Mouse (Mus musculus) liver, adult 2 months (tissue): ENCODE measurements at regions not wholly inside any gene's neighbourhood (a gene's known extent, or its start where the extent isn't known, plus 50 kb on each side); places are given as distances from the start of the nearest gene placed in this dataset.

ENCODE experiments used
- CTCF ChIP-seq: fragments of 200-500 bp; IDR thresholded peaks from 2 replicates; pipeline ENCODE4 v1.5.1; 2011; ENCODE audit warnings: low read depth, low read length, control low read depth
- POLR2A ChIP-seq: fragments of 200-500 bp; IDR thresholded peaks from 2 replicates; pipeline ENCODE4 v1.6.1; 2011; ENCODE audit warnings: low read length, control low read depth; ENCODE audit not compliant: insufficient read depth; ENCODE audit errors: extremely low read depth

- TF ChIP-seq CTCF (no peak), POLR2A (no peak)
Observed at GRCm38 (mm10) chr14:68877171-68877570, 416.9 kb downstream of the Synb start.
